Mouse (Mus musculus) layer of hippocampus, adult 8-10 months (tissue): ENCODE data around the gene Rbm39. TPM values are rescaled to one million over a fixed set of nuclear protein-coding genes. Genes with fewer than 3 reads are reported as not detected.
A peak's percentile ranks its signal among the peaks of the same experiment; 100 is the strongest.
"Not testable (repeated sequence)": the region's sequence is repeated elsewhere in the genome, so short reads cannot be mapped to it uniquely, and the experiment has no call there.

ENCODE experiments used
- DNase-seq, 2 experiments: peaks; one replicate each; pipeline ENCODE4 v3.0.0; 2022; ENCODE audit warnings: low spot score in 2 of 2
- total RNA-seq, 4 experiments: library from RNA; stranded (reverse); gene quantifications; 2 replicates each; pipeline ENCODE4 v1.2.4; 2022

Gene Rbm39
- total RNA-seq, 4 experiments from 2014 or later = 305 to 360 (median 339) TPM

DNA sequence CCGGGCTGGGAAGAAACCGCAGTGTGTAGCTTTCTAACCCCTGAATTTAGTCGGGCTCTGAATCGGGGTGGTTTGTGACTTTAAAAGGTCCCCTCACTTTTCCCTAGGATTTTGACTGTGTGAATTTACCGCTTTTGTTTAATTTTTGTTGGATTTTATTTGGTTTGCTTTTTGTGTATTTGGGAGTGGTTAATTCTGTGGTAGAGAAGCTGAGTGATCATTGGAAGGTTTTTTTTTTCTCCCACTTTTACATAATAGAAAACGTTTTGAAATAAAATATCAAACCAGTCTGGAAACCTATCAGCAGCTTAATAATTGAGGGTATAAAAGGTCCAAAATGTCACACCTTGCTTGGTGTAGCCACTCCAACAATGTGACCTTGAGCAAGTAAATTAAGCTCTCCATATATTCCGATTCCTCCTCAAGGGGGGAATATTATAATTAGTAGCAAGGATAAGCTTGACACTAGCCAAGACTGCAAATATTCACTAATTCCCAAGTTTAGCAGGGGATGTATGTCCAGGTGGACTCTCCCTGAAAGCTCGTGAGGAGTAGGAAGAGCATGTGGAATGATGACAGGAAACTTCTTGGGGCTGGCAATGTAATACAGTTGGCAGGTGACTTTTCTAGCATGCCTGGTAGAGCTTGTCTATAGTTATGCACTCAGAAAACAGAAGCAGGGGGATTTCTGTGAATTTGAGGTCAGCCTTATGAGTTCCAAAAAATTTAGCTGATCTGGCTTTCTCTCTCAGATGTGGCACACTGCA lies 969 bp upstream of the Rbm39 start:
- no peak for DNase-seq

DNA sequence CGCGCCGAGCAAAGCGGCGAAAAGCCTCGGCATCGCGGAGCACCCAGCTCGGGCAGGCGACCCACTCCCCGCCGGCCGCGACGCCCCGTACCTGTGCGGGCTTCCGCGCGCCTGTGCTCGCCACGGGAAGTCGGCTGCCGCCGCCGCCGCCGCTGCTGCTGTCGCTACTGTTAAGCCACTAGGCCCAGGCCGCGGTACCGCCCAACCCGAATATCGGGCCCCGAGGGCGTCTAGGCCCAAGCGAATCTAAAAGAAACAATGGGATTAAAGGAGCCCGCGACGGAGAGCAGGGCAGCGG lies 293 bp downstream of the Rbm39 start:
- no peak for DNase-seq

DNA sequence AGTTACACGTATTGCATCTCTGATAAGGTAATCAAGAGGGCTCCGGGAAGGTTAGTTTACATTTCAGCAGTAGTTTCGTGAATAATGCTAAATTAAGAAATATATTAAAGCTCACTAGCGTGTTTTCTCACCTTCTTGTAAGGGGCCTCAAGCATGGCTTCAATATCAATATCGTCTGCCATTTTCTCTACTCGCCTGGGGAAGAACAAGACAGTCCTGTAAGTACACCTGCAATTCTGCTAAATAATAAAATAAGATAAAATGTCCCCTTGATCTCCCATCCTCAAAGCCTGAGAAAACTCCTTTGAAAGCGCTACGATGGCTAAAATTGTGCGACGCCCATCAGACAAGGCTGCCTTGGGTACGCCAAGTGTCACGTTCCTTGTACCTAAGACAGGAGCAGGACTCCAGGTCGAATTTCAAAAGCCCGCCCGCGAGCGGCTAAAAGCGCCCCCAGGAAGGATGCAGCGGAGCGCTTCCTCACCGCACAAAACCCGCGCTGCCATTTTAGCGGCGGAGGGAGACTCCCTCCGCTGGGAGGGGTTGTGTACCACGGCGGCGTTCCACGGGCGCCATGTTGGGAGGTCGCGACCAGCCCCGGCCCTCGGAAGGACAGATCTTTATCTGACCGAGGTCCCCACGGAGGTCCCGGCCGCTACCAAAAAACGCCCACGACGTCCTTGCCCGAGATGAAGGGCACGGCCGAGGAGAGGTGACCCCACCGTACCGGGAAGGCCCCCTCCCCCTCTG lies 817 bp downstream of the Rbm39 start:
- DNase-seq = peak; percentile 57 to 58

DNA sequence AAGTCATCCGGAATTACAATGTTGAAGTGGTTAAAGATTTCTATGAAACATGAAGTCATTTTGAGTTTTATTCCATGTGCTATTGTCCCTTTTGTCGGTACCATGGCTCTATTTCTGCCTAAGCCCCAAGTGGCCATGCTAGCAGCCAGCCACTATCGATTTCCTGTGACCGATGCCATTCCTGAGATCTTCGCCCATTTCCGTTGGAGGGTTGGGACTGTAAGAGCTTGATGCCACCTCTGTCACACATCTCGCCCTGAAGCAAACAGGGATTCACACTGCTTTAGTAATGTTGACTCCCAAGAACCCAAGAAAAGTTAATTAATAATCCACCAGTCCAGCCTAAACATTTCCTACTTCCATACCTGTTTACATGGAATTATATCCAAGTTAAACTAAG lies 2.4 kb downstream of the Rbm39 start:
- DNase-seq = no peak

DNA sequence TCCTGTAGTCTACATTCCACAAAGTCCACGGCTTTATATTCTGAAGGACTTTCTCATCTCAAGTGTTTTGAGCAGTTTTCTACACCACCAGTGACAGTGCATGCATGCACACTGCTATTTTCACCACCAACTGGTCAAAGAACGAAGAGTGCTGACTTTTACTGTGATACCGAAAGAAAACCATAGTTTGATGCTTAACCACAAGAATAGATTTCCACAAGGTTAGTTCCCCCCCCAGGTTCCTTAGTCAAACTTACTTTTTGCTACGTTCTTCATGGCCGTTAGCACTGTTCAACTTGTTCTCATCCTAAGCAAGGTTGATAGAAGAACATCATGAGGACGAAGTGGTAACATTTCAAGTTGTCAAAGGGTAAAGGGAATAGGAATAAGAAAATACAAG lies 3.0 kb downstream of the Rbm39 start:
- DNase-seq = no peak

DNA sequence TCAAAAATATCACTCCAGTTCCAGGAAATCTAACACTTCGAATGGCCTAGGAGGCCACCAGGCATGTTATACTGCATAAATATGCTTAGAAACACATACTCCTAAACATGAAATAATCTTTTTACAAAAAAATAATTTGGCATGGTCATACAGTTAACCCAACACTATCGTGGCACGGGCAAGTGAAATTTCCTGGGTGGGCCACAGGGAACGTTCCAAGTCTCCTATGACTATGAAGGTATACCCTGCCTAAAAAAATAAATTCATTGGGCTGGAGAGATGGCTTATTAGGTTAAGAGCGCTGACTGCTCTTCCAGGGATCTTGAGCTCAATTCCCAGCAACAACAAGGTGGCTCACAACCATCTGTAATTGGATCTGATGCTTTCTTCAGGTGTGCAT lies 13.5 kb downstream of the Rbm39 start:
- DNase-seq = no peak

DNA sequence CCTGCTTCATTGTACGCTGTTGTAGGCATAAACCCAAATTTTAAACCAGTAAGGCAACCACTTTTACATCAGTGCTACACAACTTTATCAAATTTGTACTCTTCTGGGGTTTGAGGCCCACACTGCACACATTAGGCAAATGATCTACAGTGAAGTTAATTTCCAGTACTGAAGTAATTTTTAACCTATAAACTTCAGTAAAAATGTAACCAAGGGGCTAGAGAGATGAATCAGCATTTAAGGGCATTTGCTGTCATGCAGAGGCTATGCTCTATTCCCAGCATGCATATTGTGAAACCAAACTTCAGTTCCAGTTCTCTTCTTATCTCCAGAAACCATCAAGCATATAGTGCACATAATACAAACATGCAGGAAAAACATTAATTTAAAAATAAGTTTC lies 14.6 kb downstream of the Rbm39 start:
- no peak for DNase-seq

DNA sequence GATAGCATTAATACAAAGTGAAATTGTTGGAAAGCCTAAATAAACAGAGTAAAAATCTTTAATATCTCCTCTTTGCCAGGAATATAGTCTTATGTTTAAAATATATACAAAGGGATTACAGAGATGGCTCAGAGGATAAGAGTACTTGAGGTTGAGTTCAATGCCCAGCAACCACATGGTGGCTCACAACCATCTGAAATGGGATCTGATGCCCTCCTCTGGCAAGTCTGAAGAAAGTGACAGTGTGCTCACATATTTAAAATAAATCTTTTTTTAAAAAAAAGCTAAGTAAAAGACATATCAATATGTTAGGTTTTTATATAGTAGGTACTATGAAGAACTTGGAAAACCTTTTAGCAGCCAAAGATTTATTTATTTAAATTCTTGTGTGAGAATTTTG lies 28.5 kb downstream of the Rbm39 start:
- no peak for DNase-seq

DNA sequence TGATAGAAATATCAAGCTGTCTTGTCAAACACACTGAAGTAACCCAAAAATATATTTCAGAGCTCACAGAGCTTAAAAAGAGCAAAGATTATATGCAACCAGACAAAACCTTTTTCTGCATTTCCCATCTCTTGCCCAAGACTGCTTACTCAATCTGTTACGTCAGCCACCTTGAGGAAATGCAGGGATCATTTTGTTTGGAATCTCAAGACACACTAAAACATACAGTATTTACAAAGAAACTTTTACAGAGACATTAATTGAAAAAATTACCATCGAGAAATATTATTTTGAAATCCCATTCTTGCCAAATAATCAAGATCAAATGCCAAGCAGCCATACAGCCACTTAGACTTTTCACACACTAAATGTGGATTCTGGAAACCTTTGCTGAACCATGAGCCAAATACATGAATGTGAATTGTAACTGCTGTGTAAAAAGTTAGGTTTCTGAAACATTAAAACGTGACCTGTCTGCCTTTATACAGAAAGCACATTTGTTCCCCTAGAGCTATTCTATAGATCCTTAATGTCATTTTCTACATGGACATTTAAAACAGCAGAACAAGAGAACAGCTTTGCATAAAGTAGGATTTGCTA lies 32.6 kb downstream of the Rbm39 start:
- DNase-seq = no peak

DNA sequence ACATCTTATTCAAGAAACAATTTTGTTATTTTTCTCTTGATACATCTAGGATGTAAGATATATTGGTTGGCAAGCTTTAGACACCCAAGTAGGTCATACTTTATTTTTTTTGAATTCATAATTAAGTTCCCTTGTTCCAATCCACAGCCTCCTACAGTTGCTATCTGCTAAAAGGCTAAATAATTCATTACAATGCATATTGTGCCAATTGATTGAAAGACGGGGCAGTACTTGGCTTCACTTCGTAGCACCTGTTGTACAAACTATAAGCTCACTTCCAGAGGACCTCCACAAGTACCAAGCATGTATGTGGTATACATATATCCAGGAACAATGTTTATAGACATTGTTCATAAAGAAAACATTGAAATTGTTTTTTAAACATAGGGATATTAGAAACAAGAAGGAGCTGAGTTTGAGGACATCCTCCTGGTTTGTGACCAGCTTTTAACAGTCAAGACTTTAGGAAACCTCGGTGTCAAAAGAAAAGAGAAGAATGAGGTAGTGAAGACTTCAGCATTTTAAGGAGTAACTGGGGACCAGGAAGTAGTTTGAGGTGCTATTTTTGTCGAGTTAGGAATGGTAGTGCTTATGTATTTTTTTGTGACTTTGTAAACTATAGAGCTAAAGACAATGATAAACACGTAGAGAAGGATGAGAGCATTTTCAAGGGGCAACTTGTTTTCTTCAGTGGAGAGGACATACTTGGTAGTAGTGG lies 33.6 kb downstream of the Rbm39 start:
- DNase-seq = no peak

DNA sequence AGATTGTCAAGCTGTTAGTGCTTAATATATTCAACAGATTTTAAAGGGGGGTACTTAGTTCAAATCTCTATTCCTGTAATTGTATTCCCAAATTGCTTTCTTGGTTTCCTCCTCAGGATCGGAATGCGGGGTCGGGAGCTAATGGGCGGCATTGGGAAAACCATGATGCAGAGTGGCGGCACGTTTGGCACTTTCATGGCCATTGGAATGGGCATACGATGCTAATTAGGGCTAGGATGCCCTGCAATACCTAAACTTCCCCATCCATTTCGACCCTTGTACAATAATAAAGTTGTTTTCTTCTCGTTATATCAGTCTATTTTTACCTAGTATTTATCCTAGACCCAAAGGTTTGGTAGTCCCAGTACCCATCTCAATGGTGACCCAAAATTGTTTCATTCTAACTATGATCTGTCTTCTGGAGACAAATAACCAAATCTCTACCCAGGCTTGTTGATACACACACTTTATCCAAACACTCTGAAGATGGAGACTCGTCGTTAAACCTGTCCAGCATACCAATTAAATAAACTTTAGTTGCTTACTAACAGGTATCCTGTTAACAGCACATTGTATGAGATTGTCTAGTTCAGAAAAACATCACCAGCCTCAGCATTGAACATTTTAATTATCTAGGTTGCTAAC lies 34.4 kb downstream of the Rbm39 start:
- no peak for DNase-seq

DNA sequence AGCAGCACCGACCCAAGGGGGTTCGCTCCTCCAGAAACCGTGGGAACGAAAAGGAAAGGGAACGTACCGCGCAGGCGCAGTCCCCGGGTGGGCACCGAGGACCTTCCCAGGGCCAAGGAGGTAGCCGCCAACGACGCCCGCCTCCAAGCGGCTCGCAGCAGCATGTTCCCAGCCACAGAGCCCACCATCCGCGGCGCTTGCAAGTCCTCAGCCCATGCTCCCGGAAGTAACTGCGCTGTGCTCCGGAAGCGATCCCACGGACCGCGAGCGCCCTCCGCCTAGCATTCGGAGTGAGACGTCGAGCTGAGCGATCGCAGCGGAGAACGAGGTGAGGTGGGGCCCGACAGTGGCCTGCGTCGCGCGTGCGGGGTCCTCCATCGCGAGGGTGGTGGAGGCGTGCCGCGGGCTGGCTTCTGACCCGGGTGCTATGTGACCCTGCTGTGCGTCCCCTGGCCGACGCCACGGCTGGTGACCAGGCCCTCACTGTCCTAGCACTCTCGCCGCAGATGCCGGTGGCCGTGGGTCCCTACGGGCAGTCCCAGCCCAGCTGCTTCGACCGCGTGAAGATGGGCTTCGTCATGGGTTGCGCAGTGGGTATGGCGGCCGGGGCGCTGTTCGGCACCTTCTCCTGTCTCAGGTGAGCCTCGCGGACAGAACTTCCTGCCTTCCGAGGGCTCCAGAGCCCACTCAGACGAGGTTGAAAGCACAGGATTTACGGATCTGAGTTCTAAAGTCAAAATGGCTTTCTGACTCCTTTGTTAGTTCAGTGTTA lies 35.9 kb downstream of the Rbm39 start, which contains the start of the genes Romo1 and Nfs1:
Gene Romo1, plus strand, starts transcription at position 87 of the 772 bp plus-strand sequence.
Gene Nfs1, minus strand, starts transcription at position 234 of the 772 bp plus-strand sequence.
- peak; percentile 86 to 93 for DNase-seq

DNA sequence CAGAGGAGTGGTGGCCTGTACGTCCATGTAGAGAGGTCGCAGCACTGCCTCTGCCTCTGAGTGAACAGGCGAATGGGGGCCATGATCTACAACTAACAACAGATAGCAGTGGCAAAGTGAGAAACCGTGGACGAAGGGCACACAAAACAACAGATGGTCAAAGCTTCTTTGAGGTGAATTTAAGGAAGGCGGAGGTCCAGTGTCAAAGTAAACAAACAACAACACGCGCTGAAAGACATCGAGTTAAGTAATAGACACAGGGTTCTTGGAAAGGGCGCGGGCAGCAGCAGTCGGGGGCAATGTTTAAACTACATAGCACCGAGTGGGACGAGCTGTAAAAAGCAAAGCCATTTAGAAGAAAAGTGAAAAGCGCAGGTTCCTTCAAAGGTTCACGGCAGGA lies 36.7 kb downstream of the Rbm39 start:
- no peak for DNase-seq

DNA sequence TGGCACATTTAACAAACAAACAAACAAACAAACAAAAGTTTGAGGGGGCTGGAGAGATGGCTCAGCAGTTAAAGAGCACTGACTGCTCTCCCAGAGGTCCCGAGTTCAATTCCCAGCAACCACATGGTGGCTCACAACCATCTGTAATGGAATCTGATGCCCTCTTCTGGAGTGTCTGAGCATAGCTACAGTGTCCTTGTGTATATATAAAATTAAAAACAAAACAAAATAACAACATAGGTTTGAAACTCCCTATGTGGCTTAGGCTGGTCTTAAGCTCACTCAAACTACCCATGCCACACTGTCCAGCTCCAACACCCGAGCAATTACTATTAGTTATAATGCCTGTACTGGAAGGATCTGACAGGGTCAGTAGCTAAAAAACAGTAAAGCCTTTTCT lies 37.2 kb downstream of the Rbm39 start:
- no peak for DNase-seq

DNA sequence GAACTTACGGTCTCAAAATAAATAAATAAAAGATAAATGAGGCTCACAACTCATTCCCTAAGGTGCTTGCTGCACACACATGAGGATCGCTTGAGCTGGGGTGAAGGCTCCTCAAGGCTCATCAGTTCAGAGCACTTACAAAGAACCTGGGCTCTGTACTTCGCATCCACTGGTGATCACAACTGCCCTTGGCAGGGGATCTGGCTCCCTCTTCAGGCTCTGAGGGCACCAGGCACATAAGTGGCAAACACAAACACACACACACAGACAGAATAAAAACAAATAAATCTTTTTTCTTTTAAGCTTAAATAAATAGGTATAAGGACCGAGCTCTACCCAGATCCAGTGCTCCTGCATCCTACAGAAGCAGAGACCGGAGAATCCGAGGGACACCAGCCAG lies 44.3 kb downstream of the Rbm39 start:
- no peak for DNase-seq

DNA sequence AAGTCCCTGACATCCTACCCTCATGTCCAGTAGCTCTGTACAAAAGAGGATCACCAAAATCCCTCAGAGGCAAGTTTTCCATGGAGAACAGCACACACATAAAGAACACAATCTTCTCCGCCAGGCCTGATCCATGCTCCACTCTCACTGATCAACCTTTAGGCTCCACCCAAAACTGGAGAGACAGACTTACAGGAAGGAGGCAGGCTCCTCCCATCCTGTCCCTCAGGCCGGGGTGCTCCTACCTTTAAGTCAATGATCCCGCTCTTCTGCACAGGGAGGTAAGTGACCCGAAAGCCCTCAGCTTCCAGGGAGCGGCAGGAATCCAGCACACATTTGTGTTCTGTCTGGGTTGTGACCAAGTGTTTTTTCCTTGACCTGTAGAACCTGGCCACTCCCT lies 45.9 kb downstream of the Rbm39 start:
- DNase-seq = no peak

DNA sequence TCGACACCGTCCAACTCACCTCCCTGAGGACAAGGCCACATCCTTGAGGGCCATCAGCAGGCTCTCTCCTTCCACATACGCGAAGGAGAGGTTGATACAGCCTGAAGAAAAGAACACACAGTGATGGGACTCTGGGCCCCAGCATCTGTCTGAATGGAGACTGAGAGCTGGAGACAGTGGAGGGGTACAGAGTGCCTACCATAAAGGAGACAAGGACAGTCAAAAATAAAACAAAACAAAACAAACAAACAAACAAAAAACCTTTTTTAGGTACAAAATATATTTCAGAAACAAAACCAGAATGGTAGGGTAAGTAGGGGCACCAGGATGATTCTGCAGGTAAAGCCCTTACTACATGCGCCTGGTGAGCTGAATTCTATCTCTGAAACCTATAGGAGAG lies 53.0 kb downstream of the Rbm39 start, which contains the start of gene Gm28036:
Gene Gm28036, minus strand, starts transcription at position 101 of the 400 bp plus-strand sequence.
- no peak for DNase-seq

DNA sequence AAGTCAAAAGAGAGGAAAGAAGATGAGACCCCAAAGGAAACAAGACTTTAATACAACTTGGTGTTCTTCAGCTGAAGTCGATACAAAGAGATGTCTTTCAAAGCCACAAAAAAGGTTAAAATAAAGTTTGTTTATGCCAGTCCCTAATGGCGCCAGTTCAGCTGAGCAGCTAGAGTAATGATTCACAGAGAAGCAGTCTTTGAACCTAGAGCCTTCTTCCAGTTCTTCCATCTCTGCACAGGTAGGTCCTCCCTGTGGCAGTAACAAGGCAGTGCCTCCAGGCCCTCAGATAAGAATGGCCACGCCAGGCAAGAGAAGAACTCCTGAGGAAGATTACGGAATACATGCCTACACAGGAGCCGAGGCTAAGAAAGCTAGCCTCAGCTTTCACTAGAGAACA lies 56.3 kb downstream of the Rbm39 start:
- no peak for DNase-seq

DNA sequence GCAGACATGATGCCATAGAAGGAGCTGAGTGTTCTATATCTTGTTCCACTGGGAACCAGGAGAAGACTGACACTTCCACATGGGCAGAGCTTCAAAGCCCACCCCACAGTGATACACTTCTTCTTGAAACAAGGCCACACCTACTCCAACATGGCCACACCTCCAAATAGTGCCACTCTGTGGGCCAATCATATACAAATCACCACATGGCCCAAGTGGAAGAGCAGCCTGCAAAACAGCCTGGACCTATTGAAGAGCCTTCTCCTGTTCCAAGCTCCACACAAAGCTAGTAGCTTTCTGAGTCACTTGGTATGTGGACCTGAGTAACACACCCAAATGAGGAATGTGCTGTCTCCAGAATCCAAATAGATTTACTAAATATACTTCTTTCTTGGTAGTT lies 60.5 kb downstream of the Rbm39 start:
- DNase-seq = no peak

DNA sequence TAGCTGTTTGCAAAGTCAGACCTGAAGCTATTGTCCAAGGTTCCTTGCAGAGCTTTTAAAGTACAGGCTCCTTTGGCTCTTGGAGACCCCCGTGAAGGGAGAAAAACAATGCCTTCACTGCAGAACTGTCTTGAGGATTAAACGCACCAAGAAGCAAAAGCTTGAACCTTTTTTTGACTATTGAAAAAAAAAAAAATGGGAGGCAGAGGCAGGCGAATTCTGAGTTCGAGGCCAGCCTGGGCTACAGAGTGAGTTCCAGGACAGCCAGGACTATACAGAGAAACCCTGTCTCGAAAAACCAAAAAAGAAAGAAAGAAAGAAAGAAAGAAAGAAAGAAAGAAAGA lies 68.0 kb downstream of the Rbm39 start:
- not testable (repeated sequence) for DNase-seq
